Mouse (Mus musculus) left cerebral cortex, postnatal 4 days (tissue): Measurements from ENCODE around the gene Dpf2. TPM values are rescaled to one million over a fixed set of nuclear protein-coding genes. Genes with fewer than 3 reads are reported as not detected.
A peak's percentile ranks its signal among the peaks of the same experiment; 100 is the strongest.
"Not testable (repeated sequence)": the region's sequence is repeated elsewhere in the genome, so short reads cannot be mapped to it uniquely, and the experiment has no call there.

Experiments
- DNase-seq: peaks from one replicate; pipeline ENCODE4 v3.0.0-alpha.2; 2022
- intact Hi-C: fragments of 180-260 bp; cut with DNase I; formaldehyde crosslinking; loops from one replicate; pipeline ENCODE4 v1.15.1; 2025
- total RNA-seq, 2 experiments: library from RNA; stranded (reverse); gene quantifications; 2 replicates each; pipeline ENCODE4 v1.2.3; 2021

Dpf2 gene
- total RNA-seq, 2 experiments from 2014 or later = 76.1 to 84.1 TPM

DNA sequence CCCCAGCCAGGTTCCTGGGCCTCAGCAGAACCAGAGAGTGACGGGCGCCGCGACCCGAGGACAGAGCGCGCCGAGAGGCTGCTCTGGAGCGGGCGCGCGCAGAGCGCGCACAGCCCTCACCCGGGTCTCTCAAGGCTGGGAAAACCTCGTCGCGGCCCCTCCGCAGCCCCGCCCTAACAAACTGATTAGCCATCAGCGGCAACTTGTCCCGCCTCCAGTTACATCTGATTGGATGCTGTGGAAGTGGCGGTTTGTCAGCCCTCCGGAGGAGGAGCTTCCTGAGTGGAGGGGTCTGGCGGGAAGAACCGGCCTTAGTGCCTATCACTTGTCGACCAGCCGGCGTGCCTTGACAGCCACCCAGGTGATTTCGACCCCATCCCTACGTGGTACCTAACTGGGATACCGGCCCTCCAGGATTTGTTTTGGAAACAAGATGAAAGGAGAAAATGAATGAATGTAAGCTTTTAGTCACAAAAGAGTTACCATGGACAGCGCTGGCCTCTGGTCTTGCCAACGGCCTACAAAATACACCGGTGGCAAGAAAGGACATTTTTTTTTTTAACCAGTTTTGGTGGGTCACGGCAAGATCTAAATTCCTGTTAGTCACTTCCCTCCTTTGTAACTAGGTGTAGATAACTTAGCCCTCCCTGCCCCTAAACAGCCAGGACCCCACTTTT, 18.7 kb downstream of the Dpf2 start, which contains the start of gene Tigd3:
Gene Tigd3 (minus strand): TSS at position 148 of the 677 bp plus-strand sequence.
- DNase-seq = peak; percentile 98
- intact Hi-C loops = no loop called here

DNA sequence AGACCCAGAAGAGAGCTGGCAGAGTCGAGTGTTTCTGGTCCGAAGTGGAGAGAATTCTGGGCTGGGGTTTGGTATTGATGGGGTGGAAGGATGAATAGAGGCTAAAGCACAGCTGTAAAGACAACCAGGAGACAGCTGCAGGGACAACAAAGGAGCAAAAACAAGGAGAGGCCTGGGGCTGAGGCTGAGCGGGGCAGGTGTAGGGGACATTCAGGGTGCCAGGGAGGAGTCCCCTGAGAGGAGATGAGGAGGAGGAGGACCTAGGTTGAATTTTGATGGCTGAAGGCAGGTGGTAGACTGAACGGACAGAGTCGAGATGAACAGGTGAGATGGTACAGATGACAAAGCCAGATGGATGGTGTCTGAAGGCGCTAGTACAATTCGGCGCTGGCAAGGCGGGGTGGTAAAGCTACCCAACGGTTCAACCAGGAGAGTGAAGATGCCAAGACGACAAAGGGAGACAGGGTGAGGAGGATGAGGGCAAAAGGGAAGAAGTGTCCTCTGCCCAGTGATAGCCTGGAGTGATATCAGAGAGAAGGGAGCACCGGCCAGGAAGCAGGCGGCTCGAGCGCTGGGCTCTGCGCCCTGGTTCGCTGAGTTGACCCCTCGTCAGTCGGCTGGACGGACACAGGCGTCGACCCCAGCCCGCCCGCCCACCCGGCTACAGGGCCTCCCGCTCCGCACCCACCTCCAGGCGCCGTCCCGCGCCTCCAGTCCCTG, 19.4 kb downstream of the Dpf2 start:
- intact Hi-C loops = no loop called here
- DNase-seq = no peak

- intact Hi-C loops = no loop called here
- no peak for DNase-seq
Measured at GRCm38 (mm10) chr19:5892735-5893134, 20.1 kb downstream of the Dpf2 start.

DNA sequence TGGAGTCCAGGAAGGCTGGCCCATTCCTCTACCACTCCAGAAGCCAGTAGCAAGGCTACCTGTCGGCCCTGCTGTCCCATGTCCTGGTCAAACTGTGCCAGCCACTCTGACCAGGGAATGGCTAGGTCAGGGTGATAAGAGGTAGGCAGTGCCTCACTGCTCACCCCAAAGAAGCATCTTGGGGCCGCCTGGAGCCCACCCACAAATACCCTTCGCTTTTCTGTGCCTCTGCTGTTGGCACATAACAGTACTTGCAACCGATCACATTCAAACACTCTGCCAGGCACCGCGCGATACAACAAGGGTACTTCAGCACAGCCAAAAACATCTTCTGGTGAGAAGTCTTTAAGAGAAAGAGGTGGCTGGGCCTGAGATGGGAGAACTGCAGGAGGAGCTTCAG, 20.5 kb downstream of the Dpf2 start:
- intact Hi-C loops = no loop called here
- DNase-seq = no peak

DNA sequence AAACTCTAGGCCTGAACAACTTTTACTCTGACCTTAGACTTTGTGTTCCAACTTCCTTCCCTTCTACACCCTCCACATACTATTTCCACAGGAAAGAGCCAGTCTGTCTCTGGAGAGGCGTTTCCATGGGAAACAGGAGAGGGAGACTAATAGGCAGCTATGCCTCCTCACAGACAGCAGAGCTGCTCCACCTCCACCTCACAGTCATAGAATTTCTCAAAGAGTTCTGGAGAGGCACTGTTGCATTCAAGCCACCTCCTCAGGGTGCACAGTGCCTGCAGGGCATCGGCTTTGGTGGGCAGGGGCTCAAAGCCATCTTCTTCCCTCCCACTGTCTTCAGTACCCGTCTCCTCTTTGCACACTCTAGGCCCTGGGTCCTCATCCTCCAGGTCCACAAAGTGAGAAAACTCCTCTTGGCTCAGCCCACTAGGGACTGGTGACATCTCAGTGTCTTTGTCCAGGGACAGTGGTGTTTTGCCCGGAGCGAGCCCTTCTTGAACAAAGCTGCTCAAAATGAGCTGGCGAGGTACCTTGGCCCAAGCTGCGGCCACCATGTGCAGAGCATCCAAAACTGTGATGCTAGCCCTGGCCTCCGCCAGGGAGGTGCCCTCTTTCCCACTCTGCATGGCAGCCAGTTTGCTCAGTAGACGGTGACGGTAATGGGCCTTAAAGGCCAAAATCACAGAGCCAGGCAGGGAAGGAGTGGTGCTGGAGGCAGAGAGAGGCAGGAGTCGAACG, 21.1 kb downstream of the Dpf2 start:
- intact Hi-C loops = no loop called here
- DNase-seq = no peak

DNA sequence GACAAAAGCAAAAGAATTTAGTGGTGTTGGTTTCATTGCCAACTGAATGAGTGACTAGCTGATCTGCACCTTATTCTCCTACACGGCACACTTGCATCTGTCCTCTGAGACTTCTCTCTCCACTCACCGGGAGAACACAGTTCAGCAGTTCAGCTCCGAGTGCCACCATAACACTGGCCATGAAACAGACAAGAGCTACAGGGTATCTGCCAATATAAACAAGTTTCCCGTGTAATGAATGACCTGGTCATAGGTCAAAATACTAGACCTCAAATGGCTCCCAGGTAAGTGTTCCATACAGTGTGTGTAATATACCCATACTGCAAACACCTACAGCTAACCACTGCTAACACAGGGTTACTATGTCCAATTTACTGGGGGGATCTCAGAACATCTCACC, 23.6 kb downstream of the Dpf2 start:
- DNase-seq = no peak

DNA sequence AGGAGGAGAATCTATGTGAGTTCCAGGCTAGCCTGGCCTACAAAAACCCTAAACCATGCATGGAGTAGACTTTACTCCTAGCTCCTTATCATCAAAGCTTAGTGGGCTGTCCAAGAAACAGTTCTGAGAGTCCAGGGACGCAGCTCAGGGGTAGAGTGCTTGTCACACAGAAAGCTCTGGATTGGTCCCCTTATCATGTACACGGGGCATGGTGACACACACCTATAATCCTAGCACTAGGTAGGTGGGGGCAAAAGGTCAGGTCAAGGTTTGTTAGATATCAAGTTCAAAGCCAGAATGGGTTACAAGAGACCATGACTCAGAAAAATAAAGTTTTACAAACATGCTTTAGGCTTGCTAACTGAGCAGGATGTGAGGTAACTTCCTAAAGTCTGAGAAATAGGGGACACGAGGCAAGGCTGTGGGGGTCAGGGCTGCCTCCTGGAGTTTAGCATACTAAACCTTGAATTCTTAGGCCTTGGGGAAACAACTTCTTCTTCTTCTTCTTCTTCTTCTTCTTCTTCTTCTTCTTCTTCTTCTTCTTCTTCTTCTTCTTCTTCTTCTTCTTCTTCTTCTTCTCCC, 25.5 kb downstream of the Dpf2 start:
- intact Hi-C loops = no loop called here

More for the DNA sequence above, 23.6 kb downstream of the Dpf2 start:
- intact Hi-C loops = no loop called here

DNA sequence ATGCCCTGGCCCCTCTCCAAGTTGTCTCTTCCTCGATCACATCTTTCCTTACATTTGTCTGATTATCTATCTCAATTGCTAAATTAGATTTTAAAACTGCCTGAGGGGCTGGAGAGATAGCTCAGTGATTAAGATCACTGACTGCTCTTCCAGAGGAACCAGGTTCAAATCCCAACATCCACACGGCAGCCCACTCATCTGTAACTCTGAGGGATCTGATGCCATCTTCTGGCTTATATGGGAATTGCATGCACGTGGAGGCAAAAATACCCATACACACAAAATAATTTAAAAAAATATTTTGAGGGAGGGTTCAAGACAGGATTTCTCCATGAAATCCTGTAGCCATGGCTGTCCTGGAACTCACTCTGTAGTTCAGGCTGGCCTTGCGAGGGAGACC, 27.0 kb downstream of the Dpf2 start:
- no peak for DNase-seq
- intact Hi-C loops = no loop called here

More for the DNA sequence above, 25.5 kb downstream of the Dpf2 start:
- DNase-seq = no peak

DNA sequence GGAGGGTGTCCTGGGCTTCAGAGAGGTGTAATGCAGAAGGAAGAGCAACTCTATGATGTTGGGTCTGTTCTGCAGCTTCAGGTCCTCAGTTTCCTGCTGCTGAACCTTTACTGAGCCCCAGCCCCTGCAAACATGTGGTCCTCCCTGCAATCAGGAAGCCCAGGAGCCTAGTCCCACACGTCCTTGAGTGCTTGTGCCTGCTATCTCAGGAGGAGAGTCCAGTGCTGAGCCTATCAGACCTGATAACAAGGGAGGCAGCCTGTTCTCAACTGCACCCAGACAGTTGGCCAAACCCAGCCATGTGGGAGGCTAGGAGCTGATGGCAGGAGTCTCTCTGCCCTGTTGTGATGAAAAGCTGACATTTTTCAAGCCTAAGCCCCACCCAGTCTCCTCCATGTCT, 28.9 kb downstream of the Dpf2 start:
- intact Hi-C loops = no loop called here
- DNase-seq = no peak

DNA sequence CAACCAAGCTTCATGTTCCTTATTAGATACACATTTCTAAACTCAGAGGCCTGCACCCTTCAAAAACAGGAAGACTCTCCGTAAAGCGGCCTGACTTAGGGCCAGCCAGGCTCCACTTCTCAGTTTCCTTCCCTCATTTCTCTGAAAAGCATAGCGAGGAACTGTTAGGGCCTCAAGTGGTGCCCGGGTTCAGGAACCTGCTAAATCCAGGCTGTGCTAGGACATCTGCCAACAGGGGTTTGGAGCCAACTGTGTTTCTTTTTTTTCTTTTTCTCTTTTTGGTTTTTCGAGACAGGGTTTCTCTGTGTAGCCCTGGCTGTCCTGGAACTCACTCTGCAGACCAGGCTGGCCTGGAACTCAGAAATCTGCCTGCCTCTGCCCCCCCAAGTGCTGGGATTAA, 30.7 kb downstream of the Dpf2 start:
- not testable (repeated sequence) for DNase-seq

GRCm38 (mm10) chr19:5881155-5881554, 31.7 kb downstream of the Dpf2 start:
- intact Hi-C loops = no loop called here
- no peak for DNase-seq

More for the DNA sequence above, 30.7 kb downstream of the Dpf2 start:
- intact Hi-C loops = not testable (repeated sequence)

- DNase-seq = no peak
- intact Hi-C loops = loop anchor here (5.0 kb wide), 1 partner anchor 87 kb away; no protein-coding TSS in a partner anchor
Measured at GRCm38 (mm10) chr19:5879735-5880134, 33.1 kb downstream of the Dpf2 start.

DNA sequence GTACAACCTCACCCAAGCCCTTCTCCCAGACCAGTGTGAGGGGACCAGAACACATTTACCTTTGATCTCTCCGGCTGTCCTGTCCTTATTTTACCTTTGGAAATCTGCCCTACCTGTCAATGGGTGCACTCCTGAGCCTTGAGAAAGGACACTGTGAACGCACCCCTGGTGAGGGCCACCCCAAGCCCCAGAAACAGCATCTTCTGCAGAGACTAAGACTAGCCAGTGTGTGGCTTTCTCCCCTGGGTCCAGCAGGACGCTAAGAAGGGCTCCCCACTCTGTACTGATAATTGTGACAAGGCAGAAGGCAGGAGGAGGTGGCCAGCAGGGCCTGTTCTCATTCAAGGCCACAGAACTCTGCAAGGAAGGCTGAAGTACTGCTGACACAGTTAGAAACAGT, 33.9 kb downstream of the Dpf2 start:
- no peak for DNase-seq
- intact Hi-C loops = loop anchor here (5.0 kb wide), 1 partner anchor 87 kb away; no protein-coding TSS in a partner anchor

DNA sequence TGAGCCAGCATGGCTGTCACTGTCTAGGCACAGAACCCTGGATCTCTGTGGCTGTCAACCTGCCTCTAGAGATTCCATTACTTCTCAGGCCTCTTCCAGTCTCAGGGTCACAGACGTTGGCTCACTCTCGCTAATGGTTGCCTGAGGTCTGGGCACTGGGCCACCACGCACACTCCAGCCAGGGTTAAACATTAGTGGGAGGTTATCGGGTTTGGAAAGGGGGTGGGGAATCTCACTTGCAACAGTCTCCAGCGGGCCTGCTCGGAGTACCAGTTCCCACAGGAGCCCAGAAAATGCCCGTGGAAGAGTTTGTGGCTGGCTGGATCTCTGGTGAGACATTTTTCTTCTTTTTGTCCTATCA, 34.5 kb downstream of the Dpf2 start:
- no peak for DNase-seq
- intact Hi-C loops = loop anchor here (5.0 kb wide), 1 partner anchor 86 kb away; no protein-coding TSS in a partner anchor

DNA sequence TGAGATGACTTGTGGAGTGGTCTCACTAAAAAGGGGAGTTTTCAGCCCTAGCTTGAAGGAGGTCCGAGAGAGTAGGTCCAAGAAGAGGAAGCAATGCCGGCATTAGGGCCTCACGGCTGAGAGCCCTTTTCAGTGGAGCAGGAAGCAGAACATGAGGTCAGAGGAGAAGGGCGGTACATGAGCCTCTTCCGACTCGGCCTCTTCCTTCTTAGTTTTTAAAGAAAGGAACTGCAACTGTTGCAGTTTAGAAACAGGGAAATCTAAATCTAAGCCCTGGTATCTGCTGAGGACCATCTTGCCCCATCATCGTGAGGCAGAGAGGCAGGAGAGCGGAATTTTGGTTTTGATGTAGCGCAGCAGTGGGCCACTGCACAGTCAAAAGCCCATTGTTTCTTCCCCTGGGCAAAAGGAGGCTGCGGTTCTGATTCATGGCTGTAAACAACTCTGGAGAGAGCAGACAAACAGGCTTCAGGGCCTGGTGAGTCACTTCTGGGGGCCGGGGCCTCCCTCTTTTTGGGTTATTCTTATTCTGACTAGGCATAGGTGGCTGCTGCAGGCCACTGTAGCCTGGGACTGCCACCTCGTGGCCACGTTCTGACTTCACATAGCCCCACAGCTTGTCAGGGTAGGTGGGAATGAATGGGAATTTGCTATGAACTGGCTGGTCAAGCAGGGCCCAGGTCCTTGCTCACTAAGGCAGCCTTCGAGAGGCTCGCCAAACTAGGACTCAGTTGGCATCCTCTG, 35.0 kb downstream of the Dpf2 start, which contains the start of gene Slc25a45:
Gene Slc25a45 (plus strand): TSS at position 191 of the 744 bp plus-strand sequence.
- peak; percentile 76 for DNase-seq
- intact Hi-C loops = loop anchor here (5.0 kb wide), 1 partner anchor 85 kb away; no protein-coding TSS in a partner anchor

DNA sequence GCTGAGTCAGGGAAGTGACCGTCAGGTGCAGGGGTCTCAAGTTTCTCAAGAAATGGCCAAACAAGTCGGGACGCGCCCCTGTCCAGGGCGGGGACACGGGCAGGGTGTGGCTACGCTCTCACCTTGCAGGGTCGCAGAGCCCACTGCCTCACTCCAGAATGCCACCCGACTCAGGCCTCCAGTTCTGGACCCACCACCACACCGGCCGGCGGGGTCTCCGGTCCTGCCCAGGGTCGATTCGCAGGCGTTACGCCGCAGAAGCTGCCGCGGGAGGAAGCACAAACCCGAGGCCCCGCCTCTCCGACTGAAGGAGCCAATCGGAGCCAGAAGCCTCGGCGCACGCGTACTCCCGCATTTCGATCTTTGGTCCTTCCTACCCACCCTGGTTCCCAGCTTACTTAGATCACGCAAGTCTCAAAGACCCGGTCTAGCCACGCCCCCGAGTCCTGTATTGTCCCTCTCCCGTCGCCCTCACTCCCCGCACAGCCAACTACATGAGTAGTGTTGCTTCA, 37.8 kb downstream of the Dpf2 start, which contains the start of gene Frmd8:
Gene Frmd8 (minus strand): TSS at position 306 of the 512 bp plus-strand sequence.
- peak; percentile 95 for DNase-seq
- intact Hi-C loops = loop anchor here (5.0 kb wide), 1 partner anchor 83 kb away; no protein-coding TSS in a partner anchor

DNA sequence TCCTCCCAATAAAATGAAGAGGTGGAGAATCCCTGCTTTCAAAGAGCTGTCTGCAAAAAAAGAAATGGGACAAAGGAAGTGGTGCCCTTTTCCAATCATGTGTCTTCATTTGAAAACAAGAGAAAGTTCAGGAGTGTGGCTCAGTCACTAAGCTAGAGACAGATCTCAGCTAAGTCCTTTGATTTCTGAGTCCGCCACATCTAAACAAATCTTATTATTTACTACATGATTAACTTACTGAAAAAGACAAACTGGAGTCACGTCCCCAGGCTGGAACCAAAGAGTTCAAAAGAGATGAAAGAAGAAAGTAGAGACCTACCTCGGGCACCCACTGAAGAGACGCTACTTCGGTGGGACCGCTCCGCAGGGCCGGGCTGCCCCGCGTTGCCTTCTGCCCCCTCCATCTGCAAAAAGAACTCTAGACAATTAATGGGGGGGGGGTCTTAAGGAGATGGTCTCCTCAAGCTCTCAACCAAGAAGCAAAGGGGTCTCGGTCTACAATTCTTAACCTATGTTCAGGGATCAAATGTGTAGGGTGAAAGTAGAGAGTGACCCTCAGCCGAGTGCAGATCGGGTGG, 38.3 kb downstream of the Dpf2 start:
- intact Hi-C loops = no loop called here
- no peak for DNase-seq

DNA sequence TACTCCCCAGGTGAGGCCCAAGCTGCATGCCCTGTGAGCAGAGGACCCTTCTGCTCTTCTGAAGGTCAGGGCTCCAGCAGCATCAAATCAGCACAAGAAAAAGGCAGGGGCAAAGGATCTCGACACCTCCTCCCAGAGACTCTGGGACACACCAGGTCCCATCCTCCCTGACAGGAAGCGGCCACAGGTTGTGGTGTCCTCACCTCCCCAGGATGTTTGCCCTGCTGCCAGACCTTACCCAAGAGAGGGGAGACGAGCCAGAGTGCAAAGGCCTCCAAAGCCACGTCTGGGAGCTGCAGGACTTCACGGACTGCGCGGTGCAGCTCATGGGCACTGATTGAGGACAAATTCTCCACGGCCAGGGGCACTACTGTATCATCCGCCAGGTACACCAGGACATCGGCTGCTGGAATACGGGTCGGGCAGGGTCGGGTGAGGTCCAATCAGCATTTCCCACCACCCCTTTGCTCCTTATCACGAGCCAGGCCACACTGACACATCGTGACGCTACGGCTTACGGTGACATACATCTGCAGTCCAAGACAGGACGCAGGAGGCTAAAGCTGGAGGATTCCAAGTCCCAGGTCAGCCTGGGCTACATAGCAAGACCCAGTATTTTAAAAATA, 39.8 kb downstream of the Dpf2 start:
- DNase-seq = no peak
- intact Hi-C loops = no loop called here

- intact Hi-C loops = no loop called here
- DNase-seq = no peak
Measured at GRCm38 (mm10) chr19:5872528-5872927, 40.3 kb downstream of the Dpf2 start.
